Mouse (Mus musculus): ENCODE data around the gene 4930518I15Rik. TPM values are rescaled to one million over a fixed set of nuclear protein-coding genes. Genes with fewer than 3 reads are reported as not detected.
"Not testable (repeated sequence)": the region's sequence is repeated elsewhere in the genome, so short reads cannot be mapped to it uniquely, and the experiment has no call there.

Gene 4930518I15Rik
- total RNA-seq (2014; rRNA removed; ENCODE audit: low replicate concordance), result 0.12 TPM in 1 of 2 replicates, not detected in the other
- polyA plus RNA-seq (2015; fragmentation: Nextera tagmentation; extraction: Ambion mirVana), result 3.2 and 3.8 TPM in 2 replicates

- H3K9ac ChIP-seq (replicated peaks; ENCODE audit: low read depth, low read length), result peak within 1 kb of the TSS; percentile 22; the same call in 1 of the 2 replicates
- H3K4me2 ChIP-seq (ENCODE audit: low read depth, low read length), result peak within 1 kb of the TSS; percentile 48
Measured at GRCm38 (mm10) chr2:156857835-156858234, at the start of gene 4930518I15Rik. Gene 4930518I15Rik (minus strand): TSS chr2:156857946.

DNA sequence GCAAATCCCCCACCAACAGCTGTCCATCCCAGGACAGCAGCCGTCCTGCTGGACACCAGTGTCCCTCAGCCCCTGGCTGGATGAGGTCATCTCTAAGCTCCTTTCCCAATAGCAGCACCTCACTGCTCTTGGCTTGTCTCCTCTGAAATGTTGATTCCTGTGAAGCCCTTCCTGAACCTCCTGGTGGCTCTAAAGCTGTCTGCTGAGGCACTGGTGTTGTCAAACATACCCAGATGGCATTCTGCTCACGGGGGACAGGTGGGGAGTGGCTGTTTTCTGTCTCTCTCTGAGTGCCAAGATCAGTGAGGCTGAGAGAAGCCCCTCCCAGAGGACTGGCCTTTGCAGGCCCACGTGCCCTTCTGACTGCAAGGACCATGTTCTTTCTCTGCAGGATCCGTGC lies 48.2 kb upstream of the 4930518I15Rik start:
- H3K9ac ChIP-seq (replicated peaks; ENCODE audit: low read depth, low read length); H3K4me3 ChIP-seq (ENCODE audit: low read depth, low read length); H3K9me3 ChIP-seq (replicated peaks; ENCODE audit: control insufficient read depth, low read length); H3K4me2 ChIP-seq (ENCODE audit: low read depth, low read length); H3K27ac ChIP-seq (ENCODE audit: low read depth); DNase-seq (ENCODE audit: low spot score); H3K27me3 ChIP-seq (ENCODE audit: control insufficient read depth, insufficient read depth, low read length); H3K4me1 ChIP-seq (ENCODE audit: control insufficient read depth, insufficient read depth); H3K36me3 ChIP-seq (replicated peaks; ENCODE audit: control insufficient read depth, insufficient read depth, low read length); ATAC-seq (ENCODE audit: insufficient read depth, low read depth): not testable (repeated sequence)
- 32% methylated on average over 4 of the region's 4 CpGs for WGBS

More at GRCm38 (mm10) chr2:156857835-156858234, at the start of gene 4930518I15Rik:
- TF ChIP-seq CTCF (IDR thresholded peaks at IDR 0.05; ENCODE audit: low read depth), result no peak
- no peak for TF ChIP-seq EP300 (IDR thresholded peaks at IDR 0.05; ENCODE audit: low read depth)
- no peaks in the 10 kb centered on the region for H3K36me3 ChIP-seq (replicated peaks; ENCODE audit: control insufficient read depth, insufficient read depth, low read length)
- H3K4me3 ChIP-seq (ENCODE audit: low read depth, low read length), result peak within 1 kb of the TSS; percentile 23
- DNase-seq (ENCODE audit: low spot score), result no peak
- no peak for ATAC-seq (ENCODE audit: insufficient read depth, low read depth)
- peak within 1 kb of the TSS; percentile 68 for H3K27ac ChIP-seq (ENCODE audit: low read depth)
- no peaks in the 10 kb centered on the region for H3K9me3 ChIP-seq (replicated peaks; ENCODE audit: control insufficient read depth, low read length)
- 92% methylated on average over 2 of the region's 2 CpGs for WGBS
- H3K4me1 ChIP-seq (ENCODE audit: control insufficient read depth, insufficient read depth), result 0 out of 2 replicates have a peak, but pooled peaks cover 10% of the 10 kb centered on the region
- no peaks in the 10 kb centered on the region for H3K27me3 ChIP-seq (ENCODE audit: control insufficient read depth, insufficient read depth, low read length)

DNA sequence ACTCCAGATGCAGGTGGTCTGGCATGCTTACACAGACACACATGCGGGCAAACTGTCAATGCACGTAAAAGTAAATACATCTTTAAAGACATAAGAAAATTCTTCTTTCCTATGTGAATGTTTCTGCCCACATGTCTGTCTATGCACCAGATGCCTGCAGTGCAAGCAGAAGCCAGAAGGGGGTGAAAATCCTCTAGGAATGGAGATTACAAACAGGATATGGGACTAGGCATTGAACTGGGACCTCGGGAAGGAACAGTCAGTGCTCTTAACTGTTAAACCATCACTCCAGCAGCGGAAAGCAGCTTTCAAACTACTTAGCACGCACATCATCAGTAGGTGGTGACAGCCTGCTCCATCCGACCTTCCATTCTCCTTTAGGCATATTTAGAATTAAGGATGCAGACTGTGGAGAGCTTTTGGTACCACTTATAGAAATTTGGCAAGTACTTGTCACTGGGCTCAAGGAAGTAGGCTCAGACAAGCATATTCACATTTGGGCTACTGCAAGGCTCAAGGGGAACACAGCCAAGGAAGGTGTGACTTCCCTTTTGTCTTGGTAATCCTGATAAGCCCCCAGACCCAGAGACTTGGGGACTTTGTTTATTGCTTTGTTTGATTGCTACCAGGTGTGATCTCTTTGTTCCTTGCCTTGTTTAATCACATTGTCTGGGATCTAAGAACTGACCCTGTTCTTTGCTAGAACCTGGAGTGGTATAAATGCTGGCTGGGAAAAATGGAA lies 47.4 kb upstream of the 4930518I15Rik start:
- 18% methylated on average over 6 of the region's 6 CpGs for WGBS
- peak; percentile 70 for TF ChIP-seq CTCF (IDR thresholded peaks at IDR 0.05; ENCODE audit: low read depth)
- TF ChIP-seq EP300 (IDR thresholded peaks at IDR 0.05; ENCODE audit: low read depth), result no peak
- no peak overlapping the region for H3K4me3 ChIP-seq (ENCODE audit: low read depth, low read length)
- no peaks in the 10 kb centered on the region for H3K27me3 ChIP-seq (ENCODE audit: control insufficient read depth, insufficient read depth, low read length)
- DNase-seq (ENCODE audit: low spot score) (peak; percentile 36), ATAC-seq (ENCODE audit: insufficient read depth, low read depth) (no peak)
- no peak overlapping the region for H3K4me2 ChIP-seq (ENCODE audit: low read depth, low read length)
- H3K27ac ChIP-seq (ENCODE audit: low read depth), result no peak overlapping the region
- no peaks in the 10 kb centered on the region for H3K36me3 ChIP-seq (replicated peaks; ENCODE audit: control insufficient read depth, insufficient read depth, low read length)
- H3K9me3 ChIP-seq (replicated peaks; ENCODE audit: control insufficient read depth, low read length), result no peaks in the 10 kb centered on the region
- H3K4me1 ChIP-seq (ENCODE audit: control insufficient read depth, insufficient read depth), result no peaks in the 10 kb centered on the region
- no peak overlapping the region for H3K9ac ChIP-seq (replicated peaks; ENCODE audit: low read depth, low read length)

- 26% methylated on average over 2 of the region's 2 CpGs for WGBS
- TF ChIP-seq CTCF (IDR thresholded peaks at IDR 0.05; ENCODE audit: low read depth) (0 out of 2 replicates have a peak, but pooled peaks have one; percentile 21), EP300 (IDR thresholded peaks at IDR 0.05; ENCODE audit: low read depth) (no peak)
- H3K27ac ChIP-seq (ENCODE audit: low read depth), result no peak overlapping the region
- DNase-seq (ENCODE audit: low spot score) (no peak), ATAC-seq (ENCODE audit: insufficient read depth, low read depth) (no peak)
- no peaks in the 10 kb centered on the region for H3K27me3 ChIP-seq (ENCODE audit: control insufficient read depth, insufficient read depth, low read length)
- no peak overlapping the region for H3K4me2 ChIP-seq (ENCODE audit: low read depth, low read length)
- H3K36me3 ChIP-seq (replicated peaks; ENCODE audit: control insufficient read depth, insufficient read depth, low read length), result no peaks in the 10 kb centered on the region
- no peak overlapping the region for H3K4me3 ChIP-seq (ENCODE audit: low read depth, low read length)
- H3K9ac ChIP-seq (replicated peaks; ENCODE audit: low read depth, low read length), result no peak overlapping the region
- H3K9me3 ChIP-seq (replicated peaks; ENCODE audit: control insufficient read depth, low read length), result no peaks in the 10 kb centered on the region
- H3K4me1 ChIP-seq (ENCODE audit: control insufficient read depth, insufficient read depth), result no peaks in the 10 kb centered on the region
Measured at GRCm38 (mm10) chr2:156903367-156903766, 45.6 kb upstream of the 4930518I15Rik start.

- H3K9ac ChIP-seq (replicated peaks; ENCODE audit: low read depth, low read length); H3K27me3 ChIP-seq (ENCODE audit: control insufficient read depth, insufficient read depth, low read length); H3K4me1 ChIP-seq (ENCODE audit: control insufficient read depth, insufficient read depth): not testable (repeated sequence)
Measured at GRCm38 (mm10) chr2:156902411-156902810, 44.7 kb upstream of the 4930518I15Rik start.

DNA sequence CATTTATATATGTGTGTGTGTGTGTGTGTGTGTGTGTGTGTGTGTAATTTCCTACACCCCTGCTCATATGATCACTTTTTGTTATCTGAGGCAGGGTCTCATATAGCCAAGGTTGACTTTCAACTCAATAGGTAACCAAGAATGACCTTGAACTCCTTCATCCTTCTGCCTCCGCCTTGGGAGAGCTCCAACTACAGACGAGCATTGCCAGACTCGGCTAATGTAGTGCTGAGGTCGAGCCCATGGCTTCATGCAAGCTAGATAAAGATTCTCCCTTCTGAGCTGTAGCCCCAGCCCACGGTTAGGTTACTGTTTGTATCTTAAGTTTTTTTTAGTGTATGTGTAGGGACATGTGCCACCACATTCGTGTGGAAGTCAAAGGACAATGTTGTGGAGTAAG lies 44.1 kb upstream of the 4930518I15Rik start:
- DNase-seq (ENCODE audit: low spot score), result no peak
- Histone ChIP-seq H3K9me3 (replicated peaks; ENCODE audit: control insufficient read depth, low read length) (no peaks in the 10 kb centered on the region), H3K27ac (ENCODE audit: low read depth) (no peak overlapping the region), H3K4me2 (ENCODE audit: low read depth, low read length) (no peak overlapping the region), H3K4me1 (ENCODE audit: control insufficient read depth, insufficient read depth) (no peaks in the 10 kb centered on the region), H3K27me3 (ENCODE audit: control insufficient read depth, insufficient read depth, low read length) (no peaks in the 10 kb centered on the region), H3K9ac (replicated peaks; ENCODE audit: low read depth, low read length) (no peak overlapping the region), H3K36me3 (replicated peaks; ENCODE audit: control insufficient read depth, insufficient read depth, low read length) (no peaks in the 10 kb centered on the region), H3K4me3 (ENCODE audit: low read depth, low read length) (no peak overlapping the region)
- TF ChIP-seq EP300 (IDR thresholded peaks at IDR 0.05; ENCODE audit: low read depth), result no peak
- no peak for TF ChIP-seq CTCF (IDR thresholded peaks at IDR 0.05; ENCODE audit: low read depth)
- WGBS, result 59% methylated on average over 6 of the region's 6 CpGs
- no peak for ATAC-seq (ENCODE audit: insufficient read depth, low read depth)

More at GRCm38 (mm10) chr2:156902411-156902810, 44.7 kb upstream of the 4930518I15Rik start:
- ATAC-seq (ENCODE audit: insufficient read depth, low read depth); H3K4me3 ChIP-seq (ENCODE audit: low read depth, low read length); H3K27ac ChIP-seq (ENCODE audit: low read depth); H3K36me3 ChIP-seq (replicated peaks; ENCODE audit: control insufficient read depth, insufficient read depth, low read length); DNase-seq (ENCODE audit: low spot score); H3K9me3 ChIP-seq (replicated peaks; ENCODE audit: control insufficient read depth, low read length); H3K4me2 ChIP-seq (ENCODE audit: low read depth, low read length): not testable (repeated sequence)
- 73% methylated on average over 4 of the region's 4 CpGs for WGBS

Data from heart, postnatal 0 days (tissue).